Mouse (Mus musculus): Measurements from ENCODE around the gene Cmss1.

The Cmss1 gene

DNA sequence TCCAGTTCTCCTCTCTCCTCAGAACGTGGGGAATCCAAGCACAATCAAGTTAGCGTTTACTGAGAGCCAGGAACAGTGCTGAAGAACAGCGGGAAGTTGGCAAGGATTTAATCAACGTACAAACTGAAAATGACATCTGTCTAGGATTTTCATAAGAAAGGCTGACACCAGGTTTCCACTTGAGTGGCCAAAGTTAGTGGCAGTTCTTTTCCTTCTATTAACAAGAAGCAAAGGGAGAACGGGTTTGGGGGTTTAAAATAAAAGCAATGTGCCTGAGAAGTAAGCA is 266.1 kb downstream of the Cmss1 start:
- in situ Hi-C loops (cut with MboI; ENCODE audit: low pct_unique_long_range_greater_than_20kb in 1 of 2, low sequenced_read_pairs in 2 of 2, unreplicated experiment in 1 of 2), result no loop called here

DNA sequence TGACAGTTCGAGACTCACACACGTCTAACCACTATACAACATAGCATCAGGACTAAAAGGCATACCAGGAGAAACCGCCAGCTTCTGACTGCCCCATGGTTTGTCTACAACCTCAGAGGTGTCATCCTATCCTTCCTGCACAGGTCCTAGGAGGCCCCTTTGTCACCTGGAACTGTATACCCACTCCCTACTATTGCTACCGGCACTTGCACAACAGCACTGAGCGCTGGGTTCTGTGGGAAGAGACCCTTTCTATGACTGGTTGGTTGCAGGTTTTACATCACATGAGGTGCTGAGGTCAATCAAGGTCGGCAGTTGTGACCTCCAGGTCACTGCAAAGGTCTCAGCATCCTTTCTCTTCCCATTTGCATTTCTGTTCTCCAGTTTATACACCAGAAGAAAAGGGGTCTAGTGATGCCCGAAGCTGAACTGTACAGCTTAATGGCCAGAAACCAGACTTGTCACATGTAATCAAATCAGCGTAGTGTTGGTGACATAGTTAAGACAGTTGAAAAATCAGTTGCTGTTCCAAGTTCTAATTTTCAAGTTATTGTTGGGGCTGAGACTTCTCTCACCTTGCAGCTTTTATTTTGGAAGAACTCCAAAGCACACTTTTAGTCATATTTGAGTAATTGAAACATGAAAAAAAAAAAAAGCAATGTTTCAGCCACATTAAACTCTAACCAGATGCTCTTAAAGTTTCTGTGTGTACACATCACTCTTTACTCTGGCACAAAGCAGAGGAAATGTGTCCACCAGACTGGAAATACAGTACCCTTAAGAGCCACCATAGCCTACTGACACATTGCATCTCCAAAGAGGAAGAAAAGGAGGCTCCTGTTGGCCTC is 266.7 kb downstream of the Cmss1 start:
- in situ Hi-C loops (cut with MboI; ENCODE audit: low pct_unique_long_range_greater_than_20kb in 1 of 2, low sequenced_read_pairs in 2 of 2, unreplicated experiment in 1 of 2), result no loop called here

GRCm38 (mm10) chr16:57336770-57337423 is 269.8 kb downstream of the Cmss1 start:
- in situ Hi-C loops (cut with MboI; ENCODE audit: low pct_unique_long_range_greater_than_20kb in 1 of 2, low sequenced_read_pairs in 2 of 2, unreplicated experiment in 1 of 2), result no loop called here

GRCm38 (mm10) chr16:57332301-57332700 is 274.4 kb downstream of the Cmss1 start:
- in situ Hi-C loops (cut with MboI; ENCODE audit: low pct_unique_long_range_greater_than_20kb in 1 of 2, low sequenced_read_pairs in 2 of 2, unreplicated experiment in 1 of 2), result no loop called here

DNA sequence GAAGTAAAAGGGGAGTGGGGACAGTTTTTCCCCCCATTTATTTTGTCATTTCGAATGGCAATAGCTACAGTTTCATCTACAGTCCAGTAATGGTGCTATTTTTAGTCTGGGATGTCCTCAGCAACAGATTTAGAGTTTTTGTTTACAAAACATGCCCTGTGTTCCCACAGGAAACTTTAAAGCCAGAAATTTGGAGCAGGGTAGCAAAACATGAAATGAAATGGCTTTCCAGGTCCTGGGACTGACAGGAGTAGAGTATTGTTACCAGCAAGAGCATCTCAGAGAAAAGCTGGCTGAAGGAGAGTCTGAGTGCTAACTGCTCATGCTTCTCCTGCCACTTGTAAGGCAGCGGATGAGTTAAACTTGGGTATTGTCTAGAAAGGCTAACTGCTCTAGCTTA is 276.6 kb downstream of the Cmss1 start:
- in situ Hi-C loops (cut with MboI; ENCODE audit: low pct_unique_long_range_greater_than_20kb in 1 of 2, low sequenced_read_pairs in 2 of 2, unreplicated experiment in 1 of 2), result no loop called here

DNA sequence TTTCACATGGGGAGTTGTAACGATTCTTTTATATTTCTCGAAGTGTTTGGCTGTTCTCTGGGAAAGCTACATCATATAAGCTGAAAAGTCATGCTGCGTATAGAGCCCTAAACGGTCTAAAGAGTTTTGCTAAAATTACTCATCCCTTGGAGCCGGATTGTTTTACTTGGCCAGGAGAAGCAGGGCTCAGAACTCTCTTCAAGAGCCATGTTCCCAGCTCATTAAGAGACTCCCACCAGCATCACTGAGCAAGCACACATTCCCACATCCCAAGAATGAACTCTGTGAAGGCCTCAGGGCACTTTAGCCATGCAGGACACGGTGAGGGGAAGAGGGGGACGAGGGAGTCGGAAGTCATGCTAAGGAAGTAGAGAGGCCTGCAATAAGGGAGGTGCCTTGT is 277.6 kb downstream of the Cmss1 start:
- in situ Hi-C loops (cut with MboI; ENCODE audit: low pct_unique_long_range_greater_than_20kb in 1 of 2, low sequenced_read_pairs in 2 of 2, unreplicated experiment in 1 of 2), result no loop called here

GRCm38 (mm10) chr16:57326996-57327395 is 279.7 kb downstream of the Cmss1 start:
- in situ Hi-C loops (cut with MboI; ENCODE audit: low pct_unique_long_range_greater_than_20kb in 1 of 2, low sequenced_read_pairs in 2 of 2, unreplicated experiment in 1 of 2), result no loop called here

GRCm38 (mm10) chr16:57319284-57320124 is 287.2 kb downstream of the Cmss1 start:
- in situ Hi-C loops (cut with MboI; ENCODE audit: low pct_unique_long_range_greater_than_20kb in 1 of 2, low sequenced_read_pairs in 2 of 2, unreplicated experiment in 1 of 2), result no loop called here

- in situ Hi-C loops (cut with MboI; ENCODE audit: low pct_unique_long_range_greater_than_20kb in 1 of 2, low sequenced_read_pairs in 2 of 2, unreplicated experiment in 1 of 2), result no loop called here
These were observed 288.0 kb downstream of the Cmss1 start for GRCm38 (mm10) chr16:57318637-57319125.

DNA sequence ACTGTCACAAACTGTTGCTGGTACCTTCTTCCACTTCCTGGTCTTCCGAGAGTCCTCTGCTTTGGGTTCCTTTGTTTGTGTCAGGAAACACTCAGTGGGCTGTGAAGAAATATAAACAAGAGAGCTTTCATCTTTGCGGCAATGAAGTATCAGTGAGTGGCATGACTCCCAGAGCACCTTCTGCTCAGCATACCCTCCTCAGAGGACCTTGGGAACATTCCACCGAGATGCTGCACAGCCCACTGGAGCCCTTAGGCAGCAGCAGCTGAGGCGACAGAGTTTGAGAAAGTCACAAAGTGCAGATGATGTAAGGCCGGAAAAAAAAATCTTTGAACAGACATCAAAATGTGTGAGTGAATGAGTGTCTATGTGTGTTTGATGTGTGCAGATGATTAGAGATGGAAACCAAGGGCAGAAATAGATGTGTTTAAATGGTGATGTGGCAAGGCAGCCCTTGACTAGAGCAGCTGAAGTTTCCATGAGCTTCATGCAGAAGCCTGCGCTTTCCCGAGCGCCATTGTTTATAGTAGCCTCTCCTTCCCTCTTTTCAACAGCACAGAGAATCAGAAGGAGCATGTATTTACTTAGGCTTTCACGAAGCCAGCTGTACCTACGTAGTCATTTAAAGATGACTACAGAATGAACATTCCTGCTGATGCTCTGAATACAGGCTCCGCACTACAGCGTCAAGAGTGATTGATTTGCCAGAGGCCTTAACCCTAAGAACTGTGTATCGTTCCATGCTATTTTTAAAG is 288.6 kb downstream of the Cmss1 start:
- in situ Hi-C loops (cut with MboI; ENCODE audit: low pct_unique_long_range_greater_than_20kb in 1 of 2, low sequenced_read_pairs in 2 of 2, unreplicated experiment in 1 of 2), result no loop called here

DNA sequence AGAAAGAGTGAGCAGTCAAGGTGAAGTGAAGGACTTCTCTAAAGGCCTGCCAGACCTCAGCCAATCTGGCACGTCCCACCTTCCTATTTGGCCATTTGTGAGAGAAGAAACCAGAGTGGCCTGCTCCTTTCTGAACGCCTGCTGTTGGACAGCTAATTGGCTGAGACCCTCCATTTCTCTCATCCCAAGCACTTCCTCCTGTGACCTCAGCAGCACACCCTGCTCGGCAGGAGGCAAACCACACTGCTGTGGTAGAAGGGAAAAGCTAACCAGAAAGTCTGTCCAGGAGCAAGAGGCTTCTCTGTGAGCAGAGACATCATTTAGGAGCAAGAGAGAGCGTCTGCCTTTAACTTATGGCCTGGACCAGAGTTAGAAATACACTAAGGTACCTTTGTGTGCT is 289.5 kb downstream of the Cmss1 start:
- in situ Hi-C loops (cut with MboI; ENCODE audit: low pct_unique_long_range_greater_than_20kb in 1 of 2, low sequenced_read_pairs in 2 of 2, unreplicated experiment in 1 of 2), result no loop called here

DNA sequence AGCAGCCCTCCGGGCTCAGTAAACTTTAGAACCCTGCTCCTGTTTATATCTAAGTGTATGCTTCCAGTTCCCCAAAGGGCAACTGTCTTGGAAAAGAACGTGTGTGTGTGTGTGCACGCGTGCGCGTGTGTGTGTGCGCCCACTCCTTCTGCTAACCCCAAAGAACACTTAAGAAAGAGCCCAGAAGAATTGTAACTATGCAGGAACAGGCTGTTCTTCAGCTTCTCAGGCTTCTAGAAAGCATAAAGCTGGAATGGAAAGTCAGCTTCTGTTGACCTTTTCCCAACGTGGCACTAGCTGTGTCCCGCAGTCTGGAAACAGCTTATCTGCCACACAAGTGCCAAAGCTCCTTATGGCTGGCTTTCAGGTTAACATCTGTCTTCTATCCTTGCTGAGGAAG is 291.6 kb downstream of the Cmss1 start:
- in situ Hi-C loops (cut with MboI; ENCODE audit: low pct_unique_long_range_greater_than_20kb in 1 of 2, low sequenced_read_pairs in 2 of 2, unreplicated experiment in 1 of 2), result no loop called here

GRCm38 (mm10) chr16:57314236-57314635 is 292.4 kb downstream of the Cmss1 start:
- in situ Hi-C loops (cut with MboI; ENCODE audit: low pct_unique_long_range_greater_than_20kb in 1 of 2, low sequenced_read_pairs in 2 of 2, unreplicated experiment in 1 of 2), result no loop called here

DNA sequence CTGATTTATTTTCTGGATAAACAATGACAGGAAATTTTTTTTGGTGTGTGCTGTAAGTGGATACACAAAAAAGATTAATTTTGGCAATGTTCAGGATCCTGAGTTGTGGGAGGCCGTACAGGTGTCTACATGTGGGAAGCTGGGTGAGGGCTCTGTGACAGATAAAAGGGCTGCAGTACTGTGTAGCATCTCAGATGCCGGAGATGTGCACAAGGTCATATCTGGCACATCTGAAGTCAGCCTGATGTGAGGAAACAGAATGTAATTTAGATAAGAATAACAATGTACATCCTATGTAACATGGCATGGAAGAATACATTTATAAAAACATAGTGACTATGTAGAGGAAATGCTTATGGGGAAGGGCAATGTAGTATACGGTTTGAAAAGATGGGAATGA is 293.2 kb downstream of the Cmss1 start:
- in situ Hi-C loops (cut with MboI; ENCODE audit: low pct_unique_long_range_greater_than_20kb in 1 of 2, low sequenced_read_pairs in 2 of 2, unreplicated experiment in 1 of 2), result no loop called here

- in situ Hi-C loops (cut with MboI; ENCODE audit: low pct_unique_long_range_greater_than_20kb in 1 of 2, low sequenced_read_pairs in 2 of 2, unreplicated experiment in 1 of 2), result no loop called here
These were observed 294.5 kb downstream of the Cmss1 start for GRCm38 (mm10) chr16:57312130-57312529.

GRCm38 (mm10) chr16:57305463-57305862 is 301.2 kb downstream of the Cmss1 start:
- in situ Hi-C loops (cut with MboI; ENCODE audit: low pct_unique_long_range_greater_than_20kb in 1 of 2, low sequenced_read_pairs in 2 of 2, unreplicated experiment in 1 of 2), result no loop called here

- in situ Hi-C loops (cut with MboI; ENCODE audit: low pct_unique_long_range_greater_than_20kb in 1 of 2, low sequenced_read_pairs in 2 of 2, unreplicated experiment in 1 of 2), result no loop called here
These were observed 302.9 kb downstream of the Cmss1 start for GRCm38 (mm10) chr16:57303716-57304115.

GRCm38 (mm10) chr16:57302792-57303698 is 303.6 kb downstream of the Cmss1 start:
- in situ Hi-C loops (cut with MboI; ENCODE audit: low pct_unique_long_range_greater_than_20kb in 1 of 2, low sequenced_read_pairs in 2 of 2, unreplicated experiment in 1 of 2), result no loop called here

Measured in mouse embryonic stem cell (cell line).